Mouse (Mus musculus): ENCODE data around the gene Hist1h2bf. TPM values are rescaled to one million over a fixed set of nuclear protein-coding genes. Genes with fewer than 3 reads are reported as not detected.
"Not testable (repeated sequence)": the region's sequence is repeated elsewhere in the genome, so short reads cannot be mapped to it uniquely, and the experiment has no call there.

Gene Hist1h2bf
- polyA plus RNA-seq, 1 experiment: 7.9 TPM

DNA sequence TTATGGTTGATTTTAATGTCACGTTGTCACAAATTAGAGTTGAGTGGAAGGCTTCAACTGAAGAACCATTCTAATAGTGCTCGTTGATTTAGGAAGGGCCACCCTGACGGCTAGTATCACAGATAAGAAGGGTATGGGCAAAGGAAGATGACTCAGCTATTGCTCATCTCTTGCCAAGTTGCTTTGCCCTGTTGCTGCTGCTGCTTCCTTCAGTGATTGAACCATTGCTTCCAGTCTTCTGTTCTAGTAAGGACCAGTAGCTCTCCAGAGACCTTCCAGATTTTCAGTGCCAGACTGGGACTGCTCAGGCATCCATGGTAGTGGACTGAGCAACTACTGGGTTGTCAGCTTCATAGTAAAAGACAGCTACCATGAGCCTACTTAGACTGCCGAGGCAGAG is 35.2 kb upstream of the Hist1h2bf start:
- H3K27ac ChIP-seq (ENCODE audit: insufficient read depth, low read depth, low read length): no peak overlapping the region
- peaks cover 13% of the 10 kb centered on the region for H3K4me1 ChIP-seq (ENCODE audit: control insufficient read depth, insufficient read depth, low read length)
- no peak for TF ChIP-seq POLR2A (IDR thresholded peaks at IDR 0.05; ENCODE audit: borderline replicate concordance, low read depth, low read length)
- no peak for TF ChIP-seq CTCF (IDR thresholded peaks at IDR 0.05; ENCODE audit: low read depth, low read length)
- H3K4me3 ChIP-seq (ENCODE audit: insufficient read depth, low read length): no peak overlapping the region

DNA sequence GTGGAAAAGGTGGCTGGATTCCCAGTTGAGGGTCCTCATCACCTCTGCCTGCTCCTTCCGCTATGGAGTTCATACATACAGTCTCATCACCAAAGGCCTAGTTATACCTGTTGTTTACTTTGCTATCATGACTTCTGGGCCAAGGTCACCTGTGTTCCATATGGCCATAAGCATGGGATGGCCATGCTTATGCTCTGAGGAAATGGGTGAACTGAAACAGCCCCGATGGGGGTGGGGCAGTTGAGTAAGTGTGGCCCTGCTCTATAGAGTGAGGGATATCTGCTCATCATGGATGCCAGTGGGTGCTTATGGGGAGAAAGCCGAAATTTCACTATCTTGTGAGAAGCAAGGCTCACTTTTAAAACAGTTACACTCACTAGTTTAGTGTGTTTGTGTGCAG is 31.1 kb upstream of the Hist1h2bf start:
- H3K4me3 ChIP-seq (ENCODE audit: insufficient read depth, low read length): no peak overlapping the region

DNA sequence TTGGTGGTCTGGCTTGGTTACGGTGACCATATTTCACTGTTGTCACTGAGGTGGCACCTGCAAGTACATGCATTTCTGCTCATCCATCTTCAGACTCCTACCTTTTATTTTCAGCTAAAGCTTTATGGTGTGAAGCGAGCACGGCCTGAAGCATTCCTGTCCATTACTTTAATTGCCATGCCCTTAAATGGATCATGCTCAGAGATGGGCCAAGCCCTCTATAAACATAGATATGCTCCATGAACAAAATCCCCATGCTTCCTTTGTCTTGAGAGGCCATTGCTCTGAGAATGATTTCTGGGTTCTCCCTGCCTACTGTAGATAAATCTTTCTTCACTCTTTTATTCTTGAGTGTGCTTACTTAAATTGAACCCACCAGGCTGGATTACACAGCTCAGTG is 30.5 kb upstream of the Hist1h2bf start:
- Histone ChIP-seq H3K4me1 (ENCODE audit: control insufficient read depth, insufficient read depth, low read length) (peaks cover 8% of the 10 kb centered on the region; the same call in 1 of the 2 replicates), H3K27ac (ENCODE audit: insufficient read depth, low read depth, low read length) (no peak overlapping the region), H3K4me3 (ENCODE audit: insufficient read depth, low read length) (no peak overlapping the region)
- TF ChIP-seq CTCF (IDR thresholded peaks at IDR 0.05; ENCODE audit: low read depth, low read length) (no peak), POLR2A (IDR thresholded peaks at IDR 0.05; ENCODE audit: borderline replicate concordance, low read depth, low read length) (no peak)

More for the DNA sequence above, 31.1 kb upstream of the Hist1h2bf start:
- Histone ChIP-seq H3K27ac (ENCODE audit: insufficient read depth, low read depth, low read length) (no peak overlapping the region), H3K4me1 (ENCODE audit: control insufficient read depth, insufficient read depth, low read length) (peaks cover 13% of the 10 kb centered on the region)
- TF ChIP-seq POLR2A (IDR thresholded peaks at IDR 0.05; ENCODE audit: borderline replicate concordance, low read depth, low read length): no peak

DNA sequence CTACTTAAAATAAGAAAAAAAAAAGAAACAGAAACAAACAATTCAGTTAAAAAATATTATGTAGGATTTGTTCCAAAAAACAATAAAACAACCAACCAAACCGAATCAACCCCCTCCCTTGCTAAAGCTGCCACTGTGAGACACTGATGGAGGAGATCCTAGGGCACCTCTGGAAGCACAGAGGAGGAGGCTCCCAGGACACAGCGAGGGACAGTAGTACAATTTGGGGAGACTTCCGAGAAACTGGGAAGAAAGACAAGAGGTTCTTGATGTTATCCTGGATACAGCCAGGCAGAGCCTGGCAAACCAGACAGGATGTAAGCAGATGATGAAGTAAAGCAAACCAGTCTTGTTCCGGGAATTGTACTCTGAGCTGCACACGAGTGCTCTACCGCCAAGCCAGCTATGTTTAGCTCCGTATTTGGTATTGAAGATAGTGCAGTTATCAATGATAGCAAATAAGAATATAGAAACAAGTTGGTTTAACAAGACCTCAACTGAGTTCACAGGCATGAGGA is 29.2 kb upstream of the Hist1h2bf start:
- H3K4me3 ChIP-seq (ENCODE audit: insufficient read depth, low read length): no peak overlapping the region
- H3K27ac ChIP-seq (ENCODE audit: insufficient read depth, low read depth, low read length): no peak overlapping the region
- peaks cover 5% of the 10 kb centered on the region; the same call in 1 of the 2 replicates for H3K4me1 ChIP-seq (ENCODE audit: control insufficient read depth, insufficient read depth, low read length)
- TF ChIP-seq CTCF (IDR thresholded peaks at IDR 0.05; ENCODE audit: low read depth, low read length): no peak
- no peak for TF ChIP-seq POLR2A (IDR thresholded peaks at IDR 0.05; ENCODE audit: borderline replicate concordance, low read depth, low read length)

DNA sequence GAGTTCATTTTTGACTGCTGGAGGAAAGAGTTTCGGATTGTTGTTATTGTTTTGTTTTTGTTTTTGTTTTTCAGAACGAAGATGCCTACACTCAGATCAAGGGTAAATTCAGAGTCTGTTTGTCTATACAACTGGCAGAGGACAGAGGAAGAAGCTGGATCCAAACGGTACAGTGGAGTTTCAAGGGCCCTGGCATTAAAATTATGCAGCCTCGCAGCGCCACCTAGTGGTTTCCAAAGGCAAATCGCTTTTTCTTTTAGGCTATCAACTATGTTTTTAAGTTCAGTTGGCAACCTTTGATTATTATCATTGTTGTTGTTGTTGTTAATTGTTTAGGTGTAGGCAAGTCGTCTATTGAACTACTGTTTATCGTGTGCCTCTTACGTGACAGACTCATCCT is 24.0 kb upstream of the Hist1h2bf start:
- peaks cover 4% of the 10 kb centered on the region for H3K4me1 ChIP-seq (ENCODE audit: control insufficient read depth, insufficient read depth, low read length)
- H3K4me3 ChIP-seq (ENCODE audit: insufficient read depth, low read length): no peak overlapping the region
- TF ChIP-seq CTCF (IDR thresholded peaks at IDR 0.05; ENCODE audit: low read depth, low read length) (peak; percentile 51; the same call in 1 of the 2 replicates), POLR2A (IDR thresholded peaks at IDR 0.05; ENCODE audit: borderline replicate concordance, low read depth, low read length) (no peak)
- no peak overlapping the region for H3K27ac ChIP-seq (ENCODE audit: insufficient read depth, low read depth, low read length)

DNA sequence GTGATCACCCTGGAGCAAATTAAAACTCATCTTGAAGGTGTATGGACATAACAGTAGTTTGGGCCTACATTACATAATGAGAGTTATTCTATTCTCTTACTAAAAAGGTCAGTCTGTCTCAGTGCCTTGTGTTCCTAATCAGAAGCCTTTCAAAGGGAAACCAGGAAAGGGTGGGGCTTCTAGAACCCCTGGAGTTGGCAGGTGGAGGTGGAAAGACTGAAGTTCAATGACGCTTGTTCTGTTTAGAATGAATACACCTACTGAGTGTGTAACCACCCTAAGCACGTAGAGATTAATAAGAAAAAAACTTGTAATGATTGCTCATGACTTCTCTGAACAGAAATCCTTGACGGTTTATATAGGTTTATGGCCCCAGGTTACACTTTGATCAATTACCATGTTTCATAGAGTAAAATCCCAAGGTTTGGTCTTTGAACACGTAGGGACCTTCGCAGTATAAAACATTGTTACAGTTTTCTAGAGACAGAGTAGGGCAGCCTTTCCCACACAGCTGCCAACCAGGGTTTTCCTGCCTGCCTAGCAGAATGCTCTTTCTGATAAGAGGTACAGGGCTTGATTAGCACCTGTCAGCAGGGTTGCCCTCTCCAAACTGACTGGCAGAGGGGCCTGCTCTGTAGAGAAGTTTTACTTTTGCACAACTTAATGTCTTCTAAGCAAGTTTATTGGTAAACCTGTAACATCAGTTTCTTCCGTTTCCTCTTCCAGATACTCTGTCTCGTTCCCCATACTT is 21.8 kb upstream of the Hist1h2bf start:
- Histone ChIP-seq H3K27ac (ENCODE audit: insufficient read depth, low read depth, low read length) (no peak overlapping the region), H3K4me3 (ENCODE audit: insufficient read depth, low read length) (no peak overlapping the region), H3K4me1 (ENCODE audit: control insufficient read depth, insufficient read depth, low read length) (peaks cover 6% of the 10 kb centered on the region)
- TF ChIP-seq POLR2A (IDR thresholded peaks at IDR 0.05; ENCODE audit: borderline replicate concordance, low read depth, low read length): no peak
- TF ChIP-seq CTCF (IDR thresholded peaks at IDR 0.05; ENCODE audit: low read depth, low read length): no peak

DNA sequence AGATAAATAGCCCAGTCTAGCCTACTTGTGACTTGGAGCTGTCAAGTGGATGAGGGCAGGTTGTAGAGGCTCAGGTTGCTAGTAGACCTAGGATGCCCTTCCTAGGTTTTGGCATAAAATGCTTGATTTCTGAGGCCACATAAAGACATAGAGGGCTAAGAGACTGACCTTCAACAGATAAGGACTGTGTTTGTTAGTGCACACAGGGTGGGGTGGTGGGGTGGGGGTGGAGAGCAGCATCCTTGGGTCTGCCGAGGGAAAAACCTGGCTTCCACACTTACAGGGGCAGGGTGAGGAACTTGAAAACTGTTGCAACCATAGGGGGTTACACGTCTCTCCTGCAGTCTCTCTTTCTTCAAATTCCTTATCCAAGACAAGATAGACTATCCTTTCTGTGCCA is 21.2 kb upstream of the Hist1h2bf start:
- no peak overlapping the region for H3K27ac ChIP-seq (ENCODE audit: insufficient read depth, low read depth, low read length)
- TF ChIP-seq CTCF (IDR thresholded peaks at IDR 0.05; ENCODE audit: low read depth, low read length): no peak
- TF ChIP-seq POLR2A (IDR thresholded peaks at IDR 0.05; ENCODE audit: borderline replicate concordance, low read depth, low read length): no peak
- H3K4me3 ChIP-seq (ENCODE audit: insufficient read depth, low read length): no peak overlapping the region
- peaks cover 6% of the 10 kb centered on the region for H3K4me1 ChIP-seq (ENCODE audit: control insufficient read depth, insufficient read depth, low read length)

DNA sequence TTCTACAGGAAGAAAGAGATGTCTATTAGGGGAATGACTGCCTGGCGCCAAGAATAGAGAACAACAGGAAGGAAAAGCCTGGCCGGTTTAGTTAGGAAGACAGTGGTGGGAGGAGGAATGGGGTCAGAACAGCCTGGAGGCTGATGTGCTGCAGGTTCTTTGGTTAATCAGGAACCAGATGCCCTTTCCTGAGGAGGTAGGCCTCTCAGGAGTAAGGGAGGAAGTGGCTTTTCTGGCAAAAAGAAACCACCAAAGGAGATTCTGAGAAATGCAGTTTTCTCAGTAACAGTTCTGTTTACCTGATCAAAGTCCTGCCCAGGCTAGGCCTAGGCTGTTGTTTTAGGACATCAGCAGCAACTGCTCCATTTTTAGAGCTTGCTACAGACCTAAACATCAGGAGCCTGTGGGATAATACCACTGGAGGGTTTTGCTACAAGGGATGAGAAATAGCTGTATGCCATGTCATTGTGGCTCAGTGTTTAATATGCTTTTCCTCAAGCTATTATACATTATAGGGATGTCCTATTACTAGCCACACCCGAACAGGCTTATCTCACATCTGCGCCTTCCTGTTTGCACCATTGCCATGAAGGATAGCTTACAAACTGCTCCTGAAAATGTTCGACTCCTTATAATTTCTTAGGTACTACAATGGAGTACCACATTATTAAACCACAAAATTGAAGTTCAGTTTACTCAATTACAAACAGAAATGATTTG is 19.2 kb upstream of the Hist1h2bf start:
- no peak overlapping the region for H3K27ac ChIP-seq (ENCODE audit: insufficient read depth, low read depth, low read length)
- H3K4me1 ChIP-seq (ENCODE audit: control insufficient read depth, insufficient read depth, low read length): peaks cover 12% of the 10 kb centered on the region
- no peak overlapping the region for H3K4me3 ChIP-seq (ENCODE audit: insufficient read depth, low read length)
- no peak for TF ChIP-seq POLR2A (IDR thresholded peaks at IDR 0.05; ENCODE audit: borderline replicate concordance, low read depth, low read length)
- TF ChIP-seq CTCF (IDR thresholded peaks at IDR 0.05; ENCODE audit: low read depth, low read length): no peak

DNA sequence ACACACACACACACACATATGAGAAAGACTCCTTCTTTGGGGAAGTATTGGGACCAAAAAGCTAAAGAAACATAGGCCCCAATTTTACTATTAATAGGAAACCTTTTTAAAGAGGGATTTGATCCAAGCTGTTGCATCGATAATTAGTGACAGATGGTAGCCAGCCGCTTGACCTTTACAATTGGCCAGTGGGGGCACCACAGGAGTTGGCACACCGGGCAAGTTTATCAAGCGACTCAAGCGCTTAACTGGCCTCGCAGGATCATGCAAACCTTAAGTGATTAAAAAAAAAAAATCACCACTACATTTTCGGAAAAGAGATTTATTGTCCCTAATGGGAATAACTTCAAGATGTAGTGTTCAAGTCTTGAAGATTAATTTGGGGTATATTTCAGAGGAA is 18.6 kb upstream of the Hist1h2bf start:
- Histone ChIP-seq H3K27ac (ENCODE audit: insufficient read depth, low read depth, low read length) (no peak overlapping the region), H3K4me1 (ENCODE audit: control insufficient read depth, insufficient read depth, low read length) (peaks cover 12% of the 10 kb centered on the region), H3K4me3 (ENCODE audit: insufficient read depth, low read length) (no peak overlapping the region)
- TF ChIP-seq CTCF (IDR thresholded peaks at IDR 0.05; ENCODE audit: low read depth, low read length): no peak
- no peak for TF ChIP-seq POLR2A (IDR thresholded peaks at IDR 0.05; ENCODE audit: borderline replicate concordance, low read depth, low read length)

DNA sequence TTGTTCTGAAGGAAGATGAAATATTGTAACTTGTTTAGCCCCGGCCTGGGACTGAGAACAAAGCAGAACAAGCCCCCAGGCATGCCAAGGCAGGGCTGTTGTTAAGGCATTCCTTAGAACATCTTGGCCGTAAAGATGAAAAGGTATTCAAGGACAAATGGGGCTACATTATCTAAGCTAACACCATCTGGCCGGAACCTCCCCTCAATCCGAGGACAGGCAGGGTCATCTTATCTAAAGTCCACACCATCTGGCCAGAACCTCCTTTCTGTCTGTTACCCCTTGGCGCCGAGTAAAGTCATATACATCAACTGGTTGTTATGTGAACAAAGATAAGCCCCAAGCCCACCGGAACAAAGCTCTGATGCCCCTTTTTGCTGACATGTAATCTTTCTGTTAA is 17.9 kb upstream of the Hist1h2bf start:
- not testable (repeated sequence) for H3K4me3 ChIP-seq (ENCODE audit: insufficient read depth, low read length); H3K27ac ChIP-seq (ENCODE audit: insufficient read depth, low read depth, low read length)
- peaks cover 14% of the 10 kb centered on the region for H3K4me1 ChIP-seq (ENCODE audit: control insufficient read depth, insufficient read depth, low read length)

Data from bone marrow macrophage, adult 2 months (primary cell).